Mouse (Mus musculus) embryo, embryonic 10 days (tissue): ENCODE measurements around the gene Gm4778.
"Not testable (repeated sequence)": the region's sequence is repeated elsewhere in the genome, so short reads cannot be mapped to it uniquely, and the experiment has no call there.

Experiments used
- DNase-seq: peaks from one replicate; pipeline ENCODE4 v3.0.0-alpha.2; 2015; ENCODE audit warnings: low spot score

The Gm4778 gene

GRCm38 (mm10) chr3:94263736-94264135 lies at the start of gene Gm4778:
Gene Gm4778, plus strand, starts transcription at chr3:94264036.
- not testable (repeated sequence) for DNase-seq

DNA sequence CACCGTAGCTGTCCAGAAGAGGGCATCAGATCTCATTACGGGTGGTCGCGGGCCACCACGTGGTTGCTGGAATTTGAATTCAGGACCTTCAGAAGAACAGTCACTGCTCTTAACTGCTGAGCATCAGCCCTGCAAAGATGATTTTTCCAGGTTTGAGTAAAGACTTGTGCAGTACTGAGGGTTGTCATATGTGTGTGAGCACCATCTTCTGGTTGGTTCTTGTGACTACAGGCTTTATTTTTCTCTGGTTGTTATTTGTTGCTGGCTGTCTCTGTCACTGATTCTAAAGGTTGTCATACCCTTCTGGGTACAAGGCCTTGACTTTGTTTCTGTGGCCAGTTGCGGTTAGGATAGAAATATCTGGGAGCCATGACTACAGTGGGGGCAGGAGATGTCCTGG lies 3.2 kb upstream of the Gm4778 start:
- peak; percentile 33 for DNase-seq

- no peak for DNase-seq
These were observed 12.2 kb downstream of the Gm4778 start for GRCm38 (mm10) chr3:94275991-94276390.

DNA sequence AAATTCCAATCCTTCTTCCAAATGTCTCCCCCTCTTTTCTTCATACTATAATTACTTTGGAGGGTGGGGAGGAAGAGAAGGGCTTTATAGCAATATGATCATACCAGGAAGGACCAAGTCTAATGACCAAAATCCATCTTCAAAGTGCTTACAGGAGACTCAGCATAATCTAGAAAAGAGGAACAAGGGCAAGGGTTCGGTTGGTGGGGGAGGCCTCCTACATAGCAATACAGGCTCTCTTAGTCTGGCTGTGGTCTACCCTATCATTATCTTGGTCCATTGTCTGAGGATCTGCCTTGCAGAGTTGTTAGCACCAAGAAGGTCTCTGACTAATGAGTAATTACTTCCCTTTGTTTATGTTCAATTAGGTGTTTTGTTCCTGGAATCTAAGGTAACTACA lies 41.6 kb downstream of the Gm4778 start:
- DNase-seq: no peak

DNA sequence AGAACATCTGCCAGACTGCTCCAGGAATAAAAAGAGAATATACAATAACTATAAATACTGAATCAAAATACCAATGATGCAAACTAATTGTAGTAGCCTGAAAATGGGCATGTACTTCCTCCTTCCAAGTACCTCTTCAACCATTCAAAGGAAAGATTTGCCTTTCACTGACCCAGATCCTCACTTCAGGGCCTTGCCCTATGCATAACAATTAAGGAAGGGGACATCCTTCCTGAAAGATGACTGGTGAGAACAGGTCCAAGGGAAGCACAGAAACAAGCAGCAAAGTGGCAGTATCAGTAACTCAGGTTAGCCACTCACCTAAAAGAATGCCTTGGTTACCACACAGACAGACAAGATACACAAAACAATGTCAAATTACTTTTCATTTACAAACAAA lies 43.1 kb downstream of the Gm4778 start:
- DNase-seq: no peak

DNA sequence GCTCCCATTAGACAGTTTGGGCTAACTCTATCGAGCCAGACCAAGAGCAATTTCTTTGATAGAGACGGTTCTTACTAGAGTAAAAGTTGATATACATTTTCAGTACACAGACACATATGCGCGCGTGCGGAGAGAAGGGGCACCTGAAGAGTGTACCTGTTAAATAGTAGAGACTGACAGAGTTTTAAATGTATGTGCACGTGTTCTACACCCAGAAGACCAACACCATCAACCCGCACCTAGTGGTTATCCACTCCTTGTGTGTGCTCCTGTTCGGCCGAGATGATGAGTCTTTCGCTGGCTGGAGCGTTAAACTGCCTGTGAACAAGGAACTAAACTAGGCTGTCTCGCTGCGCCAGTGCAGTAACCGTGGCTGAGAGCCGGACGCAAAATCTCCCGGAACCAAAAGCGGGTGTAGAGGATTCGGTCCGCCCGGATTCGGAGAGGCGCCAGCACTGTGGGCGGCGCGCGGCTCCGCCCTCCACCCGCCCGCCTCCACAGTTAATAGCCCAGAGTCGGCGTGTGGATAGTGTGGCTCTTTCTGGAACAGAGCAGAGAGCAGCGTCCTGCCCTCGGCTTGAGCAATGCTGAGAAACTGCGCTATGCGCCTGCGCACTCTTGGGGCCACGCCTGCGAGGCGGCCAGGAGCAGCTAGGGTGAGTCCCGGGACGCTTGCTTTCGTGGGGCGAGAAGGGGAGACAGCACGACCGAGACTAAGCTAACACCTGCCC lies 46.0 kb downstream of the Gm4778 start, which contains the start of gene Them4:
Gene Them4, plus strand, starts transcription at position 457 of the 731 bp plus-strand sequence.
- DNase-seq: peak; percentile 97

GRCm38 (mm10) chr3:94310491-94310890 lies 46.7 kb downstream of the Gm4778 start:
- DNase-seq: no peak

GRCm38 (mm10) chr3:94310911-94311310 lies 47.1 kb downstream of the Gm4778 start:
- no peak for DNase-seq

DNA sequence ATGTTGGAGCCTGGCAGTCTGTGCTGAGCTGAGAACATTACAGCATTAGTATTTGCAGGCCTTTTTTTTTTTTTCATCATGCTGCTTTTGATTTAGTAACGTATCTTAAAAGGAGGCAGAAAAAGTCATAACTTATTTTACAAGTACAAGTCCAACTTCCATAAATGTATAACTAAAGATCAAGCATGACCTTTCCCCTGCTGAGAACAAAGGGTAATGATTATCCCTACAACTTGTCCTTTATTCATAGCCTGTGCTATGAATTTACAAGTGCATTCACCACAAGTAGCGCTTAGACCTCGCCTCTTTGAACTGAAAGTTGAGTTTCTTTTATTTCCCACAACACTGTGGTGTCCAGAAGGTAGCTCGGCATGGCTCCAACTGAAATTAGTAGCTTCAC lies 47.5 kb downstream of the Gm4778 start:
- no peak for DNase-seq
